Mouse (Mus musculus) C3H10T1/2 (cell line): ENCODE results near the gene Cox5b. TPM values are rescaled to one million over a fixed set of nuclear protein-coding genes. Genes with fewer than 3 reads are reported as not detected.

ENCODE experiments used
- polyA plus RNA-seq, 2 experiments: library from polyadenylated mRNA; unstranded; fragments of >200 nt; fragmentation: generic; extraction: Trizol; gene quantifications; one replicate each; pipeline ENCODE4 v1.2.1; 2012; ENCODE audit warnings: missing spikeins in 2 of 2

Cox5b gene
- 100 to 1,000 TPM; 774 to 799 TPM for polyA plus RNA-seq

DNA sequence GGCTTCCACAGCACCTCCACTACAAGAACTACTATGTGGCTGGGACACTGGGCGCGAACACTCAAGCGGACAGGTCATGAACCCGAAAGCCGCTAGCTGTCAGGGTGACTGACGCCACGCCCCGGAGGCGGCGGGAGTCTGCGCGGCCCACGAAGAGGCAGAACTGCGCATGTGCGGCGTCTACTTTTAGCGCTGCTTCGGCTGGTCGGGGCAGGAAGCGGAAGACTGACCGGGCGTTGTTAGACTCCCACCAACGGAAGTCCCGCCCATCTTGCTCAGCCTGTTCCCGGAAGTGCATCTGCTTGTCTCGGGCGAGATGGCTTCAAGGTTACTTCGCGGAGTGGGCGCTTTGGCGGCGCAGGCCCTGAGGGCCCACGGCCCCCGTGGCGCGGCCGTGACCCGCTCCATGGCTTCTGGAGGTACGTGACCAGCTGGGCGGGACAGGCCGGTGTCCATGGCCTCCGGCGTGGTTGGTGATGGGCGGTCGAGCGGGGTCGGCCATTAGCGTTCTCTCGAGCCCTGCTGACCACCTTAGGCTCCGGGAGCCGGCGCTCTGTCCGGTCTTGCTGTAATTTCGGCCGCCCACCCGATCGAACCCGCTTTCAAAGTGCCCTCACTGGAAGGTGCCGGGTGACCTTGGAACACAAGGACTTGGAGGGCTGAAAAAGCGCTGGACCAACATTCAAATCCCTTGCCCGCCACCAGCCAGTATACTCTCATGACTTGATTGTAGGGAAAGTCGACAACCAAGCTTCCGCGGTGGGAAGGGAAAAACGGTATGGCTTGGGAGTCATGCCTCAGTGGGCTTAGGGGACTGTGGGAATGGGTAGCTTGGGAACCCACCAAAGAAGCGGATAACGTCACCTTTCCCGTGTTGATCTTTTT, at the start of gene Cox5b:
Gene Cox5b, plus strand, starts transcription at position 179 of the 885 bp plus-strand sequence.

DNA sequence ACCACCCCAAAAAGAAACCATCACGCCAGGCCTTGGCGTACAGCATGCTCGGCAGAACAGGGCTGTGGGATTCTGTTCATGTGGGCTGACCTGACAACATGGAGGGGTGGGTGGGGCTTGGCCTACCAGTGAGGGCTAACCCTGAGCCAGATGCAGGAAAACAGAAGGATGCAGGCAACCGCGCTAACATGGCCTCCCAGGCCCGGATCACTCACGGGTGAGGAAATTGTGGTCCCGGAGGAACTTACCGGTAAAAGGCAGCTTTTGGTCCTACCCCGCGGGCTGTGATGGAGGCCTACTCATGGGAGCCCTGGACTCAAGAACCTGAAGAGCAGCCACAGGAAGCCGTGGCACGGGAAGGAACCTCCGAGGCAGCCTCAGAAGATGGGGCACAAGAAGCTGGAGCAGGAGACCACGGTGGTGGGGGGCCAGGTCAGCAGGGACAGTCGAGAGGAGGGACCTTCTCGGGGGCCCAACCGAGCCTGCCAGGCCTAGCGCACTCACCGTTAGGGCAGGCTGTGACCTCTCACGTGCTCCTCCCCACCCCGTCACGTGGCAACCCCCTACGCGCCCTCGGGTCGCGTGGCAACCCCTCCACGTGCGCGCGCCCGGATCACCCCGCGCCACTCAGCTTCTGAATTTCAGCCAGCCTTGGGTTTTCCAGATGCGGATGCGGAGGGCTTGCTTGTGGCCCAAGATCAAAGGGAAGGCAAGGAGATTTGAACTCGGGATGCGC, 8.5 kb upstream of the Cox5b start, which contains the start of gene Fam178b:
Gene Fam178b, minus strand, starts transcription at position 564 of the 736 bp plus-strand sequence.

DNA sequence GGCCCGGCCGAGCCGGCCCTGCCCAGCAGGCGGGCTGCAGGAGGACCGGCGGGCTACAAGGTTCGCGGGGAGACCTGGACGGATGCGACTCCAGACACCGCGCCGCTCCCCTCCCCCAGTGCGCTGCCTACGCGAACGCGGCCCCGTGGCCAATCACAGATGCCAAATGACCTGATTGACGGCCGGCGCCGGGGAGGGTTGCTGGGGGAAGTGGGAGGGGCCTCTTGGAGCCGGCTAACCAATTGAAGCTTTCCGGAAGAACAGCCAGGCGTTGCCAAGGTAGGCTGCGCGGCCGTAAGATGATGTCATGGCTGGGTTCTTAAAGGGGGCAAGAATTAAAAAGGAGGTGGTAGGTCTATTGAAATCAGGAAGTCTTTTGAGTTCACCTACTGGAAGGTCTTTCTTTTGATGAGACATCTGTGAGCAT, 18.6 kb downstream of the Cox5b start, which contains the start of gene 4933424G06Rik:
Gene 4933424G06Rik, plus strand, starts transcription at position 296 of the 427 bp plus-strand sequence.

GRCm38 (mm10) chr1:36714311-36714710, 23.1 kb downstream of the Cox5b start, which contains the start of gene Actr1b:
Gene Actr1b (minus strand): TSS chr1:36714422.

Other genes starting within 250 kb of the Cox5b start
- 10 to 100 TPM in 1 of 2 experiments, 1 to 10 TPM in 1; 8.3 to 20.3 TPM for gene Lman2l, start 246.2 kb upstream of the Cox5b start, polyA plus RNA-seq
- 1 to 10 TPM in 1 of 2 experiments, under 1 TPM in 1; 0.85 to 3.6 TPM for gene Cnnm4, start 219.8 kb upstream of the Cox5b start, polyA plus RNA-seq
- 1 to 10 TPM; 2.3 to 6.9 TPM for gene Cnnm3, start 179.6 kb upstream of the Cox5b start, polyA plus RNA-seq
- 1 to 10 TPM in 1 of 2 experiments, under 1 TPM in 1; 0.08 to 3.8 TPM for gene Ankrd23, start 154.6 kb upstream of the Cox5b start, polyA plus RNA-seq
- gene Gm42417, start 152.0 kb upstream of the Cox5b start, polyA plus RNA-seq = not detected
- 10 to 100 TPM in 1 of 2 experiments, 1 to 10 TPM in 1; 9.1 to 10.9 TPM for gene Ankrd39, start 144.0 kb upstream of the Cox5b start, polyA plus RNA-seq
- 10 to 100 TPM in 1 of 2 experiments, 1 to 10 TPM in 1; 1.1 to 14.7 TPM for gene Sema4c, start 133.1 kb upstream of the Cox5b start, polyA plus RNA-seq
- gene Fam178b, start 8.3 kb upstream of the Cox5b start, polyA plus RNA-seq = under 1 TPM in 1 of 2 experiments, not detected in 1; 0.99 TPM
- gene 4933424G06Rik, start 18.7 kb downstream of the Cox5b start, polyA plus RNA-seq = not detected
- 10 to 100 TPM; 53.0 to 65.1 TPM for gene Actr1b, start 23.0 kb downstream of the Cox5b start, polyA plus RNA-seq
- not detected for gene Zap70, start 70.3 kb downstream of the Cox5b start, polyA plus RNA-seq